Mouse (Mus musculus) adrenal gland, adult (tissue): ENCODE measurements around the gene Barx1.

Experiments used
- DNase-seq, 2 experiments: peaks; one replicate each; pipeline ENCODE4 v3.0.0; 2022 to 2023; ENCODE audit warnings: low spot score in 1 of 2; ENCODE audit not compliant: inconsistent age in 2 of 2

Barx1 gene

GRCm38 (mm10) chr13:48659254-48660220 is 3.3 kb upstream of the Barx1 start:
- peak; percentile 21 to 37 for DNase-seq

GRCm38 (mm10) chr13:48660221-48660734 is 2.5 kb upstream of the Barx1 start:
- peak in 1 of 2 experiments; percentile 29 for DNase-seq

- DNase-seq = peak in 1 of 2 experiments; percentile 25
Measured at GRCm38 (mm10) chr13:48660741-48661140, 2.1 kb upstream of the Barx1 start.

- no peak for DNase-seq
Measured at GRCm38 (mm10) chr13:48661561-48661960, 1.2 kb upstream of the Barx1 start.

- DNase-seq = peak in 1 of 2 experiments; percentile 30
Measured at GRCm38 (mm10) chr13:48663211-48663987, 601 bp downstream of the Barx1 start.

GRCm38 (mm10) chr13:48663988-48664339 is 1.2 kb downstream of the Barx1 start:
- peak in 1 of 2 experiments; percentile 26 for DNase-seq

GRCm38 (mm10) chr13:48664916-48665655 is 2.3 kb downstream of the Barx1 start:
- DNase-seq = peak in 1 of 2 experiments; percentile 39

- DNase-seq = peak in 1 of 2 experiments; percentile 39
Measured at GRCm38 (mm10) chr13:48665656-48666597, 3.1 kb downstream of the Barx1 start.

GRCm38 (mm10) chr13:48667461-48667860 is 4.7 kb downstream of the Barx1 start:
- DNase-seq = no peak

GRCm38 (mm10) chr13:48668091-48668975 is 5.5 kb downstream of the Barx1 start:
- DNase-seq = peak in 1 of 2 experiments; percentile 27

- peak in 1 of 2 experiments; percentile 47 for DNase-seq
Measured at GRCm38 (mm10) chr13:48668976-48669534, 6.3 kb downstream of the Barx1 start.

GRCm38 (mm10) chr13:48672312-48672840 is 9.6 kb downstream of the Barx1 start:
- no peak for DNase-seq

- no peak for DNase-seq
Measured at GRCm38 (mm10) chr13:48674609-48675008, 11.8 kb downstream of the Barx1 start.

- peak; percentile 31 to 69 for DNase-seq
Measured at GRCm38 (mm10) chr13:48679351-48679750, 16.6 kb downstream of the Barx1 start.

- no peak for DNase-seq
Measured at GRCm38 (mm10) chr13:48686666-48687065, 23.9 kb downstream of the Barx1 start.

GRCm38 (mm10) chr13:48691991-48692390 is 29.2 kb downstream of the Barx1 start:
- no peak for DNase-seq

GRCm38 (mm10) chr13:48694090-48695064 is 31.6 kb downstream of the Barx1 start:
- DNase-seq = peak; percentile 6 to 42
